Mouse (Mus musculus): Measurements from ENCODE around the gene Ctbp1. TPM values are rescaled to one million over a fixed set of nuclear protein-coding genes. Genes with fewer than 3 reads are reported as not detected.

The Ctbp1 gene
- total and polyA plus RNA-seq, 3 experiments: 353 to 595 (median 443) TPM

GRCm38 (mm10) chr5:33206328-33206727 is 68.5 kb downstream of the Ctbp1 start:
- H3K36me3 ChIP-seq (ENCODE audit: control insufficient read depth in 1 of 2, insufficient read depth in 2 of 2, low read length in 2 of 2): peaks cover 0 to 24% of the 10 kb centered on the region in 2 experiments; a peak in 2 of 4 replicates
- DNase-seq (ENCODE audit: low read depth, low spot score): no peak
- no peaks in the 10 kb centered on the region for H3K9me3 ChIP-seq (replicated peaks; ENCODE audit: insufficient read depth, low read length)
- no peak overlapping the region for H3K27ac ChIP-seq (ENCODE audit: control insufficient read depth, low read depth, low read length)
- H3K79me2 ChIP-seq (ENCODE audit: control insufficient read depth, insufficient read depth, low read length, poor library complexity): no peaks in the 10 kb centered on the region
- H3K4me1 ChIP-seq (ENCODE audit: control insufficient read depth in 1 of 2, insufficient read depth in 2 of 2, low read length in 2 of 2): peaks cover 27 to 56% of the 10 kb centered on the region in 2 experiments
- no peak overlapping the region for H3K4me3 ChIP-seq (ENCODE audit: control insufficient read depth in 1 of 2, insufficient read depth in 1 of 2, low read depth in 2 of 2, low read length in 2 of 2)
- TF ChIP-seq BHLHE40 (IDR thresholded peaks at IDR 0.05; ENCODE audit: borderline replicate concordance, low read depth, low read length): no peak; the same call in 1 of the 2 replicates
- 0 out of 2 replicates have a peak, but pooled peaks have one; percentile 21 for TF ChIP-seq MYC (IDR thresholded peaks at IDR 0.05; ENCODE audit: low read depth, low read length)
- 0 out of 2 replicates have a peak, but pooled peaks have one; percentile 10 for TF ChIP-seq ETS1 (IDR thresholded peaks at IDR 0.05; ENCODE audit: low read depth, low read length)
- no peaks in the 10 kb centered on the region for H3K27me3 ChIP-seq (ENCODE audit: control insufficient read depth in 1 of 2, insufficient read depth in 2 of 2, low read length in 2 of 2)
- H3K9ac ChIP-seq (ENCODE audit: control insufficient read depth, low read depth, low read length, poor library complexity, severe bottlenecking): no peak overlapping the region

- Histone ChIP-seq H3K27me3 (ENCODE audit: control insufficient read depth in 1 of 2, insufficient read depth in 2 of 2, low read length in 2 of 2) (no peaks in the 10 kb centered on the region), H3K4me1 (ENCODE audit: control insufficient read depth in 1 of 2, insufficient read depth in 2 of 2, low read length in 2 of 2) (peaks cover 24 to 61% of the 10 kb centered on the region in 2 experiments), H3K9me3 (replicated peaks; ENCODE audit: insufficient read depth, low read length) (no peaks in the 10 kb centered on the region), H3K27ac (ENCODE audit: control insufficient read depth, low read depth, low read length) (peak overlapping the region; percentile 60; the same call in 1 of the 2 replicates), H3K79me2 (ENCODE audit: control insufficient read depth, insufficient read depth, low read length, poor library complexity) (no peaks in the 10 kb centered on the region), H3K36me3 (ENCODE audit: control insufficient read depth in 1 of 2, insufficient read depth in 2 of 2, low read length in 2 of 2) (peaks cover 0 to 28% of the 10 kb centered on the region in 2 experiments; a peak in 2 of 4 replicates), H3K9ac (ENCODE audit: control insufficient read depth, low read depth, low read length, poor library complexity, severe bottlenecking) (peak overlapping the region; percentile 65), H3K4me3 (ENCODE audit: control insufficient read depth in 1 of 2, insufficient read depth in 1 of 2, low read depth in 2 of 2, low read length in 2 of 2) (peak overlapping the region; percentile 55 to 61)
- TF ChIP-seq POLR2AphosphoS5 (IDR thresholded peaks at IDR 0.05; ENCODE audit: borderline replicate concordance, low read depth, low read length): no peak
- 0 out of 6 replicates have a peak, but pooled peaks of 1 of the 3 experiments have one; percentile 1 for TF ChIP-seq CTCF (IDR thresholded peaks at IDR 0.05 in 2 of 3, conservative IDR thresholded peaks at IDR 0.05 in 1 of 3; ENCODE audit: control insufficient read depth in 1 of 3, insufficient read depth in 1 of 3, low read depth in 2 of 3, low read length in 3 of 3, poor library complexity in 1 of 3, severe bottlenecking in 1 of 3)
- no peak for TF ChIP-seq ZMIZ1 (IDR thresholded peaks at IDR 0.05; ENCODE audit: low read depth, low read length)
- no peak for TF ChIP-seq ETS1 (IDR thresholded peaks at IDR 0.05; ENCODE audit: low read depth, low read length)
- TF ChIP-seq BHLHE40 (IDR thresholded peaks at IDR 0.05; ENCODE audit: borderline replicate concordance, low read depth, low read length): no peak
- TF ChIP-seq GATA1 (IDR thresholded peaks at IDR 0.05; ENCODE audit: low read depth, low read length): no peak
- no peak for TF ChIP-seq CHD2 (IDR thresholded peaks at IDR 0.05; ENCODE audit: low read length)
- TF ChIP-seq NELFE (IDR thresholded peaks at IDR 0.05; ENCODE audit: low read depth, low read length): no peak
- no peak for DNase-seq (ENCODE audit: low read depth, low spot score)
Observed at GRCm38 (mm10) chr5:33204284-33204683, 70.5 kb downstream of the Ctbp1 start.

- Histone ChIP-seq H3K9ac (ENCODE audit: control insufficient read depth, low read depth, low read length, poor library complexity, severe bottlenecking) (peak overlapping the region; percentile 65), H3K79me2 (ENCODE audit: control insufficient read depth, insufficient read depth, low read length, poor library complexity) (no peaks in the 10 kb centered on the region), H3K27ac (ENCODE audit: control insufficient read depth, low read depth, low read length) (peak overlapping the region; percentile 60), H3K4me3 (ENCODE audit: control insufficient read depth in 1 of 2, insufficient read depth in 1 of 2, low read depth in 2 of 2, low read length in 2 of 2) (peak overlapping the region; percentile 55 to 61), H3K4me1 (ENCODE audit: control insufficient read depth in 1 of 2, insufficient read depth in 2 of 2, low read length in 2 of 2) (peaks cover 20 to 56% of the 10 kb centered on the region in 2 experiments), H3K27me3 (ENCODE audit: control insufficient read depth in 1 of 2, insufficient read depth in 2 of 2, low read length in 2 of 2) (no peaks in the 10 kb centered on the region), H3K36me3 (ENCODE audit: control insufficient read depth in 1 of 2, insufficient read depth in 2 of 2, low read length in 2 of 2) (peaks cover 0 to 26% of the 10 kb centered on the region in 2 experiments; a peak in 2 of 4 replicates), H3K9me3 (replicated peaks; ENCODE audit: insufficient read depth, low read length) (no peaks in the 10 kb centered on the region)
- peak; percentile 97 for DNase-seq (ENCODE audit: low read depth, low spot score)
- 0 out of 2 replicates have a peak, but pooled peaks have one; percentile 42 for TF ChIP-seq POLR2AphosphoS2 (IDR thresholded peaks at IDR 0.05; ENCODE audit: low read length)
- TF ChIP-seq TBP (IDR thresholded peaks at IDR 0.05; ENCODE audit: low read depth, low read length): peak; percentile 74; the same call in 1 of the 2 replicates
- TF ChIP-seq TCF12 (IDR thresholded peaks at IDR 0.05; ENCODE audit: low read depth, low read length): peak; percentile 48
- peak; percentile 39; the same call in 1 of the 2 replicates for TF ChIP-seq ZNF384 (IDR thresholded peaks at IDR 0.05; ENCODE audit: low read depth, low read length)
- TF ChIP-seq UBTF (IDR thresholded peaks at IDR 0.05; ENCODE audit: borderline replicate concordance, insufficient read depth, low read depth, low read length): no peak
- 0 out of 2 replicates have a peak, but pooled peaks have one; percentile 11 for TF ChIP-seq GATA1 (IDR thresholded peaks at IDR 0.05; ENCODE audit: low read depth, low read length)
- TF ChIP-seq SMC3 (IDR thresholded peaks at IDR 0.05; ENCODE audit: low read depth, low read length): peak; percentile 99
- no peak for TF ChIP-seq MAZ (IDR thresholded peaks at IDR 0.05; ENCODE audit: low read depth, low read length)
- TF ChIP-seq ZC3H11A (IDR thresholded peaks at IDR 0.05; ENCODE audit: low read depth, low read length): peak; percentile 94
- TF ChIP-seq RCOR1 (IDR thresholded peaks at IDR 0.05; ENCODE audit: low read depth, low read length): peak; percentile 35
- TF ChIP-seq JUND (IDR thresholded peaks at IDR 0.05; ENCODE audit: low read depth, low read length): peak; percentile 70; the same call in 1 of the 2 replicates
- peak; percentile 80 for TF ChIP-seq ELF1 (IDR thresholded peaks at IDR 0.05; ENCODE audit: low read depth, low read length)
- TF ChIP-seq NELFE (IDR thresholded peaks at IDR 0.05; ENCODE audit: low read depth, low read length): peak; percentile 66
- 0 out of 2 replicates have a peak, but pooled peaks have one; percentile 43 for TF ChIP-seq ZMIZ1 (IDR thresholded peaks at IDR 0.05; ENCODE audit: low read depth, low read length)
- peak; percentile 66 for TF ChIP-seq USF1 (IDR thresholded peaks at IDR 0.05; ENCODE audit: low read depth, low read length)
- TF ChIP-seq SIN3A (IDR thresholded peaks at IDR 0.05; ENCODE audit: low read length): peak; percentile 94
- peak; percentile 45 for TF ChIP-seq ETS1 (IDR thresholded peaks at IDR 0.05; ENCODE audit: low read depth, low read length)
- peak; percentile 98 for TF ChIP-seq RAD21 (IDR thresholded peaks at IDR 0.05; ENCODE audit: low read depth, low read length)
Observed at GRCm38 (mm10) chr5:33203691-33204242, 71.0 kb downstream of the Ctbp1 start.

All from MEL (cell line).